Mouse (Mus musculus) heart, embryonic 14.5 days (tissue): ENCODE data around the gene Rab43. TPM values are rescaled to one million over a fixed set of nuclear protein-coding genes. Genes with fewer than 3 reads are reported as not detected.

Experiments
- ATAC-seq: fragments of 200-750 bp; cut with Nextera tagmentation; 2 replicates; pipeline ENCODE4 v1.8.0; 2017; ENCODE audit warnings: low read depth, moderate TSS enrichment; ENCODE audit not compliant: insufficient number of reproducible peaks, insufficient read depth, low FRiP score
- H3K27ac ChIP-seq, 2 experiments: fragments of 200-500 bp in 1 of 2; fragments of 300-500 bp in 1 of 2; sonication (generic) in 1 of 2; replicated peaks in 1 of 2; 2 replicates each; pipeline ENCODE4 v1.5.1; 2012 to 2014; ENCODE audit warnings: low read depth in 2 of 2, low read length in 2 of 2, control low read depth in 1 of 2, mild to moderate bottlenecking in 1 of 2, mixed read lengths in 1 of 2; ENCODE audit not compliant: control insufficient read depth in 1 of 2, insufficient read depth in 1 of 2
- H3K27me3 ChIP-seq: fragments of 300-500 bp; sonication (generic); 2 replicates; pipeline ENCODE4 v1.6.1; 2014; ENCODE audit warnings: mild to moderate bottlenecking, low read length, control low read depth; ENCODE audit not compliant: control insufficient read depth, insufficient read depth
- H3K36me3 ChIP-seq: fragments of 300-500 bp; sonication (generic); 2 replicates; pipeline ENCODE4 v1.6.1; 2014; ENCODE audit warnings: mild to moderate bottlenecking, control low read depth, low read length, mixed read lengths; ENCODE audit not compliant: control insufficient read depth, insufficient read depth
- H3K4me1 ChIP-seq, 2 experiments: fragments of 200-500 bp in 1 of 2; fragments of 300-500 bp in 1 of 2; sonication (generic) in 1 of 2; 2 replicates each; pipeline ENCODE4 v1.6.1; 2012 to 2014; ENCODE audit warnings: low read length in 2 of 2, control low read depth in 1 of 2, mixed read lengths in 1 of 2; ENCODE audit not compliant: control insufficient read depth in 2 of 2, insufficient read depth in 2 of 2
- H3K4me2 ChIP-seq: fragments of 300-500 bp; sonication (generic); 2 replicates; pipeline ENCODE4 v1.6.1; 2014; ENCODE audit warnings: mild to moderate bottlenecking, low read length
- H3K4me3 ChIP-seq, 2 experiments: fragments of 200-500 bp in 1 of 2; fragments of 300-500 bp in 1 of 2; sonication (generic) in 1 of 2; 2 replicates each; pipeline ENCODE4 v1.5.1; 2012 to 2014; ENCODE audit warnings: low read length in 2 of 2, mild to moderate bottlenecking in 2 of 2, control low read depth in 1 of 2, low read depth in 1 of 2, moderate library complexity in 1 of 2; ENCODE audit not compliant: control insufficient read depth in 1 of 2, insufficient read depth in 1 of 2
- H3K9ac ChIP-seq: fragments of 300-500 bp; sonication (generic); 2 replicates; pipeline ENCODE4 v1.6.1; 2014; ENCODE audit warnings: mild to moderate bottlenecking, low read length
- H3K9me3 ChIP-seq: fragments of 300-500 bp; sonication (generic); 2 replicates; pipeline ENCODE4 v1.6.1; 2016; ENCODE audit warnings: low read length, control low read depth; ENCODE audit not compliant: control insufficient read depth
- WGBS: fragments of 180-500 bp; shearing (Covaris S2); extraction: QIAGEN DNeasy Blood & Tissue Kit; methylation state at CpG from one replicate; pipeline ENCODE4 v1.1.7; 2014; 5-methylcytosine and 5-hydroxymethylcytosine counted together
- polyA plus RNA-seq: library from polyadenylated mRNA; unstranded; fragments of >200 nt; fragmentation: Nextera tagmentation; extraction: Ambion mirVana; gene quantifications from 2 replicates; pipeline ENCODE4 v1.2.1, GENCODE M21; 2014

The Rab43 gene
- polyA plus RNA-seq, 1 experiment from 2014 or later: 8.0 TPM

- no peaks in the 10 kb centered on the region for H3K27me3 ChIP-seq
- 43% methylated on average over 7 of the region's 7 CpGs for WGBS
- H3K4me3 ChIP-seq: no peak overlapping the region
- no peak overlapping the region for H3K9ac ChIP-seq
- no peaks in the 10 kb centered on the region for H3K9me3 ChIP-seq
- no peak for ATAC-seq
- peaks cover 19 to 26% of the 10 kb centered on the region in 2 experiments for H3K4me1 ChIP-seq
- peaks cover 12% of the 10 kb centered on the region for H3K36me3 ChIP-seq
- H3K4me2 ChIP-seq: no peak overlapping the region
- H3K27ac ChIP-seq: no peak overlapping the region
These were observed 21.0 kb downstream of the Rab43 start for GRCm38 (mm10) chr6:87790779-87791480.

GRCm38 (mm10) chr6:87789791-87790190 lies 22.2 kb downstream of the Rab43 start:
- no peak overlapping the region for H3K4me3 ChIP-seq
- ATAC-seq: no peak
- H3K4me1 ChIP-seq: peaks cover 19 to 26% of the 10 kb centered on the region in 2 experiments
- 89% methylated on average over 6 of the region's 6 CpGs for WGBS
- no peaks in the 10 kb centered on the region for H3K27me3 ChIP-seq
- H3K36me3 ChIP-seq: peaks cover 12% of the 10 kb centered on the region
- no peaks in the 10 kb centered on the region for H3K9me3 ChIP-seq
- peak overlapping the region in 1 of 2 experiments; percentile 62; a peak in 2 of 4 replicates for H3K27ac ChIP-seq
- no peak overlapping the region for H3K4me2 ChIP-seq
- H3K9ac ChIP-seq: peak overlapping the region; percentile 52; the same call in 1 of the 2 replicates

GRCm38 (mm10) chr6:87788896-87789587 lies 22.9 kb downstream of the Rab43 start:
- H3K9ac ChIP-seq: peak overlapping the region; percentile 52; the same call in 1 of the 2 replicates
- H3K4me3 ChIP-seq: no peak overlapping the region
- peaks cover 12% of the 10 kb centered on the region for H3K36me3 ChIP-seq
- 24% methylated on average over 5 of the region's 5 CpGs for WGBS
- H3K4me1 ChIP-seq: peaks cover 18 to 26% of the 10 kb centered on the region in 2 experiments
- H3K27ac ChIP-seq: peak overlapping the region; percentile 22 to 62; a peak in 3 of 4 replicates
- H3K9me3 ChIP-seq: no peaks in the 10 kb centered on the region
- H3K4me2 ChIP-seq: no peak overlapping the region
- ATAC-seq: 0 out of 2 replicates have a peak, but pooled peaks have one; percentile 12
- no peaks in the 10 kb centered on the region for H3K27me3 ChIP-seq

- H3K9ac ChIP-seq: no peak overlapping the region
- no peak overlapping the region for H3K4me3 ChIP-seq
- H3K9me3 ChIP-seq: no peaks in the 10 kb centered on the region
- no peak overlapping the region for H3K4me2 ChIP-seq
- no peak for ATAC-seq
- WGBS: 89% methylated on average over 9 of the region's 9 CpGs
- peaks cover 18 to 26% of the 10 kb centered on the region in 2 experiments for H3K4me1 ChIP-seq
- peaks cover 12% of the 10 kb centered on the region for H3K36me3 ChIP-seq
- no peaks in the 10 kb centered on the region for H3K27me3 ChIP-seq
- peak overlapping the region in 1 of 2 experiments; percentile 62; a peak in 1 of 4 replicates for H3K27ac ChIP-seq
These were observed 23.6 kb downstream of the Rab43 start for GRCm38 (mm10) chr6:87788266-87788895.

GRCm38 (mm10) chr6:87787108-87787890 lies 24.7 kb downstream of the Rab43 start:
- 75% methylated on average over 6 of the region's 6 CpGs for WGBS
- H3K36me3 ChIP-seq: peaks cover 7% of the 10 kb centered on the region
- H3K9me3 ChIP-seq: no peaks in the 10 kb centered on the region
- no peak overlapping the region for H3K9ac ChIP-seq
- no peak overlapping the region for H3K27ac ChIP-seq
- ATAC-seq: no peak
- peaks cover 18 to 26% of the 10 kb centered on the region in 2 experiments for H3K4me1 ChIP-seq
- H3K4me3 ChIP-seq: no peak overlapping the region
- no peak overlapping the region for H3K4me2 ChIP-seq
- no peaks in the 10 kb centered on the region for H3K27me3 ChIP-seq

- H3K4me3 ChIP-seq: no peak overlapping the region
- H3K4me1 ChIP-seq: peaks cover 18 to 26% of the 10 kb centered on the region in 2 experiments
- no peaks in the 10 kb centered on the region for H3K27me3 ChIP-seq
- H3K27ac ChIP-seq: no peak overlapping the region
- no peak overlapping the region for H3K4me2 ChIP-seq
- H3K36me3 ChIP-seq: no peaks in the 10 kb centered on the region
- H3K9ac ChIP-seq: no peak overlapping the region
- ATAC-seq: no peak
- no peaks in the 10 kb centered on the region for H3K9me3 ChIP-seq
- 82% methylated on average over 5 of the region's 5 CpGs for WGBS
These were observed 25.3 kb downstream of the Rab43 start for GRCm38 (mm10) chr6:87786621-87787020.

GRCm38 (mm10) chr6:87784033-87784432 lies 27.9 kb downstream of the Rab43 start:
- no peak overlapping the region for H3K9ac ChIP-seq
- no peaks in the 10 kb centered on the region for H3K9me3 ChIP-seq
- H3K27me3 ChIP-seq: no peaks in the 10 kb centered on the region
- ATAC-seq: no peak
- WGBS: 45% methylated on average over 8 of the region's 8 CpGs
- no peak overlapping the region for H3K4me3 ChIP-seq
- H3K4me1 ChIP-seq: peaks cover 5 to 9% of the 10 kb centered on the region in 2 experiments; a peak in 3 of 4 replicates
- no peak overlapping the region for H3K4me2 ChIP-seq
- no peak overlapping the region for H3K27ac ChIP-seq
- H3K36me3 ChIP-seq: no peaks in the 10 kb centered on the region
